Mouse (Mus musculus): ENCODE measurements around the gene Rab1a. TPM values are rescaled to one million over a fixed set of nuclear protein-coding genes. Genes with fewer than 3 reads are reported as not detected.

Rab1a gene
- total and polyA plus RNA-seq, 2 experiments from 2014 or later = 112 to 300 TPM

- no peaks in the 10 kb centered on the region for H3K27me3 ChIP-seq (ENCODE audit: insufficient read depth, low read length)
- WGBS = 67% methylated on average over 3 of the region's 3 CpGs
- no peak overlapping the region for H3K4me3 ChIP-seq (ENCODE audit: low read depth, low read length)
- H3K4me1 ChIP-seq (ENCODE audit: insufficient read depth, low read length) = no peaks in the 10 kb centered on the region
- no peaks in the 10 kb centered on the region for H3K9me3 ChIP-seq (ENCODE audit: low read length)
- no peak for ATAC-seq (ENCODE audit: low FRiP score)
- peak; percentile 30; the same call in 1 of the 2 replicates for TF ChIP-seq CTCF (IDR thresholded peaks at IDR 0.05)
- H3K36me3 ChIP-seq (ENCODE audit: insufficient read depth, low read length) = peaks cover 40% of the 10 kb centered on the region
- no peak overlapping the region for H3K4me2 ChIP-seq (ENCODE audit: low read depth, low read length, poor library complexity, severe bottlenecking)
- no peak overlapping the region for H3K27ac ChIP-seq (ENCODE audit: low read depth, low read length)
- peak; percentile 30 for DNase-seq (ENCODE audit: low spot score)
- H3K9ac ChIP-seq (replicated peaks; ENCODE audit: low read length, poor library complexity, severe bottlenecking) = no peak overlapping the region
Measured at GRCm38 (mm10) chr11:20234233-20234632, 33.0 kb downstream of the Rab1a start.

GRCm38 (mm10) chr11:20237018-20237417 is 35.8 kb downstream of the Rab1a start:
- DNase-seq (ENCODE audit: low spot score) (no peak), ATAC-seq (ENCODE audit: low FRiP score) (no peak)
- Histone ChIP-seq H3K9me3 (ENCODE audit: low read length) (no peaks in the 10 kb centered on the region), H3K9ac (replicated peaks; ENCODE audit: low read length, poor library complexity, severe bottlenecking) (no peak overlapping the region), H3K27me3 (ENCODE audit: insufficient read depth, low read length) (no peaks in the 10 kb centered on the region), H3K27ac (ENCODE audit: low read depth, low read length) (no peak overlapping the region), H3K4me2 (ENCODE audit: low read depth, low read length, poor library complexity, severe bottlenecking) (no peak overlapping the region), H3K4me3 (ENCODE audit: low read depth, low read length) (no peak overlapping the region), H3K36me3 (ENCODE audit: insufficient read depth, low read length) (peaks cover 42% of the 10 kb centered on the region), H3K4me1 (ENCODE audit: insufficient read depth, low read length) (no peaks in the 10 kb centered on the region)
- WGBS = 95% methylated on average over 7 of the region's 7 CpGs
- TF ChIP-seq CTCF (IDR thresholded peaks at IDR 0.05) = no peak

- ATAC-seq (ENCODE audit: low FRiP score) = no peak
- Histone ChIP-seq H3K4me2 (ENCODE audit: low read depth, low read length, poor library complexity, severe bottlenecking) (no peak overlapping the region), H3K4me1 (ENCODE audit: insufficient read depth, low read length) (no peaks in the 10 kb centered on the region), H3K9ac (replicated peaks; ENCODE audit: low read length, poor library complexity, severe bottlenecking) (no peak overlapping the region), H3K27ac (ENCODE audit: low read depth, low read length) (no peak overlapping the region), H3K9me3 (ENCODE audit: low read length) (no peaks in the 10 kb centered on the region), H3K4me3 (ENCODE audit: low read depth, low read length) (no peak overlapping the region), H3K27me3 (ENCODE audit: insufficient read depth, low read length) (no peaks in the 10 kb centered on the region), H3K36me3 (ENCODE audit: insufficient read depth, low read length) (peaks cover 42% of the 10 kb centered on the region)
- no peak for TF ChIP-seq CTCF (IDR thresholded peaks at IDR 0.05)
- DNase-seq (ENCODE audit: low spot score) = no peak
- 94% methylated on average over 3 of the region's 3 CpGs for WGBS
Measured at GRCm38 (mm10) chr11:20237976-20238375, 36.7 kb downstream of the Rab1a start.

GRCm38 (mm10) chr11:20239279-20239861 is 38.1 kb downstream of the Rab1a start:
- H3K4me3 ChIP-seq (ENCODE audit: low read depth, low read length) = no peak overlapping the region

GRCm38 (mm10) chr11:20240331-20240730 is 39.1 kb downstream of the Rab1a start:
- Histone ChIP-seq H3K4me2 (ENCODE audit: low read depth, low read length, poor library complexity, severe bottlenecking) (no peak overlapping the region), H3K9me3 (ENCODE audit: low read length) (no peaks in the 10 kb centered on the region), H3K27ac (ENCODE audit: low read depth, low read length) (no peak overlapping the region), H3K27me3 (ENCODE audit: insufficient read depth, low read length) (no peaks in the 10 kb centered on the region), H3K9ac (replicated peaks; ENCODE audit: low read length, poor library complexity, severe bottlenecking) (no peak overlapping the region), H3K36me3 (ENCODE audit: insufficient read depth, low read length) (peaks cover 32% of the 10 kb centered on the region), H3K4me3 (ENCODE audit: low read depth, low read length) (no peak overlapping the region), H3K4me1 (ENCODE audit: insufficient read depth, low read length) (no peaks in the 10 kb centered on the region)
- WGBS = 77% methylated on average over 5 of the region's 5 CpGs
- no peak for ATAC-seq (ENCODE audit: low FRiP score)
- DNase-seq (ENCODE audit: low spot score) = no peak
- TF ChIP-seq CTCF (IDR thresholded peaks at IDR 0.05) = no peak

More at GRCm38 (mm10) chr11:20239279-20239861, 38.1 kb downstream of the Rab1a start:
- WGBS = 90% methylated on average over 9 of the region's 9 CpGs
- Histone ChIP-seq H3K9ac (replicated peaks; ENCODE audit: low read length, poor library complexity, severe bottlenecking) (no peak overlapping the region), H3K4me1 (ENCODE audit: insufficient read depth, low read length) (no peaks in the 10 kb centered on the region), H3K27ac (ENCODE audit: low read depth, low read length) (no peak overlapping the region), H3K9me3 (ENCODE audit: low read length) (no peaks in the 10 kb centered on the region), H3K36me3 (ENCODE audit: insufficient read depth, low read length) (peaks cover 37% of the 10 kb centered on the region), H3K4me2 (ENCODE audit: low read depth, low read length, poor library complexity, severe bottlenecking) (no peak overlapping the region), H3K27me3 (ENCODE audit: insufficient read depth, low read length) (no peaks in the 10 kb centered on the region)
- ATAC-seq (ENCODE audit: low FRiP score) (no peak), DNase-seq (ENCODE audit: low spot score) (no peak)
- TF ChIP-seq CTCF (IDR thresholded peaks at IDR 0.05) = no peak

GRCm38 (mm10) chr11:20241311-20241710 is 40.1 kb downstream of the Rab1a start:
- H3K27ac ChIP-seq (ENCODE audit: low read depth, low read length) = no peak overlapping the region
- H3K4me1 ChIP-seq (ENCODE audit: insufficient read depth, low read length) = no peaks in the 10 kb centered on the region
- 96% methylated on average over 7 of the region's 7 CpGs for WGBS
- no peaks in the 10 kb centered on the region for H3K27me3 ChIP-seq (ENCODE audit: insufficient read depth, low read length)
- no peak for ATAC-seq (ENCODE audit: low FRiP score)
- no peak overlapping the region for H3K4me3 ChIP-seq (ENCODE audit: low read depth, low read length)
- H3K36me3 ChIP-seq (ENCODE audit: insufficient read depth, low read length) = peaks cover 28% of the 10 kb centered on the region
- no peak overlapping the region for H3K9ac ChIP-seq (replicated peaks; ENCODE audit: low read length, poor library complexity, severe bottlenecking)
- no peak overlapping the region for H3K4me2 ChIP-seq (ENCODE audit: low read depth, low read length, poor library complexity, severe bottlenecking)
- TF ChIP-seq CTCF (IDR thresholded peaks at IDR 0.05) = no peak
- no peaks in the 10 kb centered on the region for H3K9me3 ChIP-seq (ENCODE audit: low read length)
- no peak for DNase-seq (ENCODE audit: low spot score)

Data from midbrain, postnatal 0 days (tissue).